Mouse (Mus musculus): ENCODE results near the gene Hk2. TPM values are rescaled to one million over a fixed set of nuclear protein-coding genes. Genes with fewer than 3 reads are reported as not detected.
"Not testable (repeated sequence)": the region's sequence is repeated elsewhere in the genome, so short reads cannot be mapped to it uniquely, and the experiment has no call there.

Gene Hk2
- total RNA-seq, 1 experiment from 2014 or later: 35.6 TPM

DNA sequence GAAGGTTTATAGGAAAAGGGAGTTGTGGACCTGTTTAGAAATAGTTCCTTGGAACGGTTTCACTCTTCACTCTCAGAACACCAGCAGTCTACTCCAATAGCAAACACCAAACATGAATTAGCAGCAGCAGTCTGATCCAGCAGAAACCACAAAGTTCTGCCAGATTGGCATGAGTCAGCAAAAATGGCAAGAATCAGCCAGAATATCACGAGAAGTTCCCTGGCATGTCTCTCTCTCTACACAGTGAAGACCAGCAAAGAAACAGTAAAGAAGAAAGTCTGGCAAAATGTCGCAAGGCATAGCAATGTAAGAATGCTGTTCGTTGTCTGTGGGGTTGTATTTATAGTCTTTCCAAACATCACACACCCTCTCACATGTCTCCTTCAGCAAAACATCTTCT, 58.1 kb downstream of the Hk2 start:
- ATAC-seq (replicated peaks in 1 of 2; ENCODE audit: insufficient read depth in 1 of 2, low FRiP score in 2 of 2, low TSS enrichment in 1 of 2, low read depth in 1 of 2, poor library complexity in 2 of 2, severe bottlenecking in 2 of 2): no peak

DNA sequence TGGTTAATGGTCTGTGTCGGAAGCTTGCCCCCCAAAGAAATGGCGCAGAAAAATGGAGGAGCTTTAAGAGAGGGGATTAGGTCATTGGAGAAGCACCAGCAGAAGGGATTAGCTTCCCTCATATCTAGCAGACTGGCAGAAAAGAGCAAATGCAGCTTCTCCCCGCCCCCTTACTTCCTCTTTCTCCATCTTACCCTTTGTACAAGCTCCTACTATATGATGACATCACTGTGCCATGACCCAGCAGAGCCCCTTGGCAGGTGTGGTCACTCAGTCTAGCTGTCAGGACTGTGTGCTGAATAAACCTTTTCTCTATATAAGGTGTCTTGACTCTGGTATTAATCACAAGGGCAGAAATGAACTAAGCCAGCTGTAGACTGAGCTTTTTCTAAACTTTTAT, 58.6 kb downstream of the Hk2 start:
- ATAC-seq (replicated peaks in 1 of 2; ENCODE audit: insufficient read depth in 1 of 2, low FRiP score in 2 of 2, low TSS enrichment in 1 of 2, low read depth in 1 of 2, poor library complexity in 2 of 2, severe bottlenecking in 2 of 2): peak; percentile 60 to 66

DNA sequence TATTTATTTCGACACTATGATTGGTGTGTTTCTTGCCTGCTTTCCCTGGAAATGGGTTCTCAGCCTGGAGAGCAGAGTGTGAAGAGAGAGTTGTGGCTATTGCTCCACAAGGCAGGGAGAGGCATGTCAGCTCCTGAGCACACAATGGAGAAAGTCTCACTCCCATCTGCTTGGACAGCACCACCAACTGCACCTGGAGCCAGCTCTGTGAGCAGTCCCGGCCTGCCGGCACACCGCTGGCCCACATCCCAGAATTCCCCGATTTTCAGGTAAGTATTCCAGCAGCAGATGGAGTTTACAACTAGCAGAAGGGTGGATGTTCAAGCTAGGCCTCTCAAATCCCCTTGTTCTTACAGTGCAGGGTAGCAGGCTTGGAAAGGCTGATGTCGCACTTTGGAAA, 59.0 kb downstream of the Hk2 start:
- no peak for ATAC-seq (replicated peaks in 1 of 2; ENCODE audit: insufficient read depth in 1 of 2, low FRiP score in 2 of 2, low TSS enrichment in 1 of 2, low read depth in 1 of 2, poor library complexity in 2 of 2, severe bottlenecking in 2 of 2)

DNA sequence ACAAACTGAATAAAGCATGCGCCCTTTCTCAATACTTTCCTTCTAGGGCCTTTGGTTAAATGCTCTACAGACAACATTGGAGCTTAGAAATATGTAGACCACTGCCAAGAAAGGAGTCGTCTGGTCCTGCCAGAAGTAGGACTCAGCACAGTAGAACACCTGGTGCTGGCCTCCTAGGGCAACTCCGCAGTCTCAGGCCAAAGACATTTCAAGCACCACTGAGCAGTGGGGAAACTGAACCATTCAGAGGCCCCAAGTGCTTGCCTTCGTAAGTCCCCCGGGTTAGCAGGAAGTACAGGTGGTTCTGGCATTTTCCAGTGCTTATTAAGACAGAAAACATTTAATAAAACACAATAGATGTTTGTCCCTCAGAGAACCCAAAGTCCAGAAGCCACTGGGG, 59.4 kb downstream of the Hk2 start:
- no peak for ATAC-seq (replicated peaks in 1 of 2; ENCODE audit: insufficient read depth in 1 of 2, low FRiP score in 2 of 2, low TSS enrichment in 1 of 2, low read depth in 1 of 2, poor library complexity in 2 of 2, severe bottlenecking in 2 of 2)

DNA sequence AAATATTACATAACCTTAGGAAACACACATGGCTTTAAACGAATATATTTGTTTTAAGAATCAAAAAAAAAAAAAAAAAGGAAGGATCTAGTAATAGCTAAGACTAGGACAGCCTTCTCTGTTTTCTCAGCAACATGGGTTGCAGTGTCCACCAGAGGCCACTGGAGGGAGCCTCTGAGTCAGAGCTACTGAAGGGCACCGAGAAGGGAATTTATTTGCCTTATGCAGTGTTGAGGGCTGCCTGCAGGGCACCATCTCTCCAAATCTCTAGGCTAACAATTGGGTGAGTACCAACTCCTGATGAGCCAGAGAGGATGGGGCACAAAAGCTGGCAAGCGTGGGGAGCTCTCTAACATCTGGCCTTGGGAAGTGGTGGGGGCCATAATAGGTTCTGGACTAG, 60.0 kb downstream of the Hk2 start:
- peak; percentile 85 to 88 for ATAC-seq (replicated peaks in 1 of 2; ENCODE audit: insufficient read depth in 1 of 2, low FRiP score in 2 of 2, low TSS enrichment in 1 of 2, low read depth in 1 of 2, poor library complexity in 2 of 2, severe bottlenecking in 2 of 2)

DNA sequence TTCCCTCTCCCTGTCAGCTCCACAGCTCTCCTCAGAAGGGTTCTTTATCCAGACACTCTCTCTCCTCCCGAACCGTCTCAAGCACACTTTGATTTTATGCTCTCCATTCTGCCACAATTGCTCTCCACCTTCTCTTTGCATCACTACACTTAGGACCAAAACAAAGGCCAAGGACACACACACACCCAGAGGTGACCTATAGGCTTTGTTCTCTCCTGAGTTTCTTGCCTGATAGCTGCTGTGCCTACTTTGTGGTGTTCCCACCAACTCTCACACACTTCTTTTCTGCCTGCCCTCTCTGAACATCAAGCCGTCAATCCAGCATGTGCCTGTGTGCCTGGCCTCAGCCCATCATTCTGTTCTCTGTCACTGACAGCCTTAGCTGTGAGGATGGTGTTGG, 66.5 kb downstream of the Hk2 start:
- ATAC-seq (replicated peaks in 1 of 2; ENCODE audit: insufficient read depth in 1 of 2, low FRiP score in 2 of 2, low TSS enrichment in 1 of 2, low read depth in 1 of 2, poor library complexity in 2 of 2, severe bottlenecking in 2 of 2): no peak

DNA sequence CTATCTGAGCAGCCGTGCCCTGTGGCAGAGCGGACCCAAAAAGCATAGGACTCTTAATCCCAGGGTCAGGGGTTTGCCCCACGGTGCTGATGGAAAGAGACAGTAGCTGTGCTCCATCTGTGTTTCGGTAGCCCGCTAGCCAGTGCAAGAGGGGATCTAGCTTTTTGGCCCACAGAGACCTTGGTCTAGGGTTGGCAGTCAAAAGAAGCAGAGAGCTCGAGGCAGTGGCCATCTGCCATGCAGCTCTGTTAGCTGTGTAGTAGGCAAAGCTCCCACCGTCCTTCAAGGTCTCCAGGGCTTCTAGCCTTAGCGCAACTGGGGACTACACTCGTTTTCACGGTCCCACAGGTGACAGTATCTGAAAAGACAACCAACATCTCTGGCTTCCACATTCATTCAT, 67.0 kb downstream of the Hk2 start:
- no peak for ATAC-seq (replicated peaks in 1 of 2; ENCODE audit: insufficient read depth in 1 of 2, low FRiP score in 2 of 2, low TSS enrichment in 1 of 2, low read depth in 1 of 2, poor library complexity in 2 of 2, severe bottlenecking in 2 of 2)

DNA sequence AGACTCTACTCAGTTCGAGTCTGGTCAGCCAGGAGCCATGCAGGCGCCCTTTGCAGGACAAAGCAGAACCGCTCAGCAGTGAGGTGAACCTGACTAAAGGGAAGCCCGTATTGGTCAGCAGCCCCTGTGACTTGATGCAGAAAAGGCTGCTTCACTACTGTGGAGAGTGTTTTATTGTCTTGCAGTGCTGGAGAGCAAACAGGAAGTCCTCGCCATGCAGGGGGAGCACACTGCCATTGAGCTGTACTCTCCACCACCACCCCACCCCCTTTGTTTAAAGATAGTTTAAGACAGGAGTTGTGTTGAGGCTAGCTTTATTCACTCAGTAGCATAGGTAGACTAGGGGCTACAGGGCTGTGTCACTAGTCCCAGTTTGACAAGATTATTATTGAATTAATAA, 69.0 kb downstream of the Hk2 start, which contains the start of gene Pole4:
Gene Pole4, minus strand, starts transcription at position 145 of the 400 bp plus-strand sequence.
- no peak for ATAC-seq (replicated peaks in 1 of 2; ENCODE audit: insufficient read depth in 1 of 2, low FRiP score in 2 of 2, low TSS enrichment in 1 of 2, low read depth in 1 of 2, poor library complexity in 2 of 2, severe bottlenecking in 2 of 2)

DNA sequence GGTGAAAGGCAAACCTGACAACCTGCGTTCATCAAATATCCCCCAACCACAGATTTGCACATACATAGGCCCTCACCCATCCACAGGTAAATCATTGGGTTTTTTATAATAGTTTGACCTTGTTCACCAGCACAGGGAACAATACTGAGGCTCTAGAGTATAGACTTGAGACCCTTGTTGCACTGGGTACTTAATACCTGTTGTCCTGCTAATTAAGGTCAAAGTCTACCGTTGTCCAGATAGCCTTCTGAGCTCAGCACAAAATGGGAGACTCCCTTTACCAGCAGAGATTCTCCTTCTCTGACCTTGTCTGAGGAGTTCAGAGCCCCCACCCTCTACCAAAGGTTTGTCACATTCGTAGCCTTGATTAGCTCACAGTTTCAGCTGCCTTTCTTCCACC, 70.5 kb downstream of the Hk2 start:
- no peak for ATAC-seq (replicated peaks in 1 of 2; ENCODE audit: insufficient read depth in 1 of 2, low FRiP score in 2 of 2, low TSS enrichment in 1 of 2, low read depth in 1 of 2, poor library complexity in 2 of 2, severe bottlenecking in 2 of 2)

DNA sequence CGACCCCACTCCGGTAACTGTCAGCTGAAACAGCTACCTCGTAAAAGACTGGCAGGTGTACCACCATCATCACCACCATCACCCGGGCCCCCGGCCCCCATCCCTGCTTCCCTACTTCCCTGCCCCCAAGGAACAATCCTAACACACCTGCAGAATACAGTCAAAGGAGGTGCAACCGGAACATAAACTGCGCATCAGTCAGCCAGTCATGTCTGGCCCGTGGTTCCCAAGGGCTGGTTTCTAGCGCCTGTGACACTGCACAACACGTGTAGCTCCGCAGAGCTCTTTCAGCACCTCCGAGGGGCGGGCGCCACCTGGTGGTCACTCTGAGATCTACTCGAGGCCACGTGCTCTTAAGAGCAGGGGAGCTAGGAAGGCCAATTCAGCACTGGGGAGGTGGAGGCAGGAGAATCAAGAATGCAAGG, 71.6 kb downstream of the Hk2 start:
- peak; percentile 90 to 94 for ATAC-seq (replicated peaks in 1 of 2; ENCODE audit: insufficient read depth in 1 of 2, low FRiP score in 2 of 2, low TSS enrichment in 1 of 2, low read depth in 1 of 2, poor library complexity in 2 of 2, severe bottlenecking in 2 of 2)

DNA sequence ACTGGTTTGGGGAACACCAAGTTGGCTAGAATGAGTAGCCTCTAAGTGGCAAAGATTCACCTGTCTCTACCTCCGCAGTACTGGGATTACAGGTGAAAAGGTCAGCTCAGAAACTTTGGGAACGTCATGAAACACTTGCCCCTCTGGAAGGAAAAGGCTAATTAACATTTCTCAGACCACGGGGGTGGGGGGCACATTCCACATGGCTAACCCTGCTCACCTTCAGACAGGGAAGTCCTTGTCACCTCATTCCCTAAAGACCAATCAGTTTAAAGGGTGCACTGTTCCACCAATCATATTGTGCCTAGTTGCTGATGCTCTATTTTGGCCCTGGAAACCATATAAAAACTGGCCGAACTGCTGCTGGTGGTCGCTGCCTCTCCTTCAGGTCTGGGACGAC, 73.0 kb downstream of the Hk2 start:
- ATAC-seq (replicated peaks in 1 of 2; ENCODE audit: insufficient read depth in 1 of 2, low FRiP score in 2 of 2, low TSS enrichment in 1 of 2, low read depth in 1 of 2, poor library complexity in 2 of 2, severe bottlenecking in 2 of 2): no peak

DNA sequence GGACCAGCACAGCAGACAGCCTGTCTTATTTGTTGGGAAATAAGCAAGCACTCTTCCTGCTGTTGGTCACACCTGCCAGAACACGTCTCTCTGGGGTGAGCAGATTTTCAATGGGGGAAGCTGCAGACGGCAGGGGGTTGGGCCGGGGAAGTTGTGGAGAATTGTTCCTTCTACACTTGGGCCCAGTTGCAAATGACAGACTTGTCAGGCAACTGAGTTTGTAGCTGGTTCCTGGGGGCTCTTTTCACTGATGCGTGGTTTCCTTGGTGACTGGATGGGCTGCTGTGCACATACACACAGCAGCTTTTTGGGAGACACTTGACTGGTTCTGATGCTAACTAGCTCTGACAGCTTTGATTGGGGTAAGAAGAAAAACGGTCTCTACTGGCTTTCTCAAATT, 74.4 kb downstream of the Hk2 start:
- ATAC-seq (replicated peaks in 1 of 2; ENCODE audit: insufficient read depth in 1 of 2, low FRiP score in 2 of 2, low TSS enrichment in 1 of 2, low read depth in 1 of 2, poor library complexity in 2 of 2, severe bottlenecking in 2 of 2): no peak

DNA sequence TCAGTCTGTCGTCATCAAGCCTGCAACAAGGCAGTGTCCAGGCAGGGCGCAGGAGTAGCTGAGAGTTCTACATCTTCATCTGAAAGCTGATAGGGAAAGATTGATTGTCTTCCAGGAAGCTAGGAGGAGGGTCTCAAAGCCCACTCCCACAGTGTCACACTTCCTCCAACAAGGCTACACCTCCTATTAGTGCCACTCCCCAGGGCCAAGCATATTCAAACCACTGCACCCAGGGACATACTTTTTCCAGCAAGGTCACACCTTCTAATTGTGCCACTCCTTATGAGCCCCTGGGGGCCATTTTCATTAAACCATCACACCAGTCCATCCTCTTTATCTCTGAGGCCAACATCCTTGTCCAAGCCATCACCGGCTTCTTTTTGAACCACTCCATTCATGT, 77.5 kb downstream of the Hk2 start:
- no peak for ATAC-seq (replicated peaks in 1 of 2; ENCODE audit: insufficient read depth in 1 of 2, low FRiP score in 2 of 2, low TSS enrichment in 1 of 2, low read depth in 1 of 2, poor library complexity in 2 of 2, severe bottlenecking in 2 of 2)

DNA sequence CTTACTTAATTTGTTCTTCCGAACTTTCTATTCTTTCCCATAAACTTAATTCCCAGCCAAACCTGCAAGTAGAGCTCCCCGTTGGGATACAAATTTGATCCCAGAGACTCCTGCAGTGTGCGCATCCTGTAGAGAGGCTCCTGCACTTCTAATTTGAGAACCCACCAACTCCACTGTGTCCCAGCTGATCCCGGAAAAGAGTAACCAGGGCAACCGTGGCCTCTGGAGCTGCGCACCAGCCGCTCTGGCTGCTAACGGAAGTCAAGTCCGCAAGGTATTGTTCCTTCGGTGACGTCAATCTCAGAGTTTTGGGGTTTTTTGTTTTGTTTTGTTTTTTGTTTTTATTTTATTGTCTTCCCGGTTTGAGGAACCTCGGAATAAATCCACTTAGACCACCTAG, 79.6 kb downstream of the Hk2 start:
- ATAC-seq (replicated peaks in 1 of 2; ENCODE audit: insufficient read depth in 1 of 2, low FRiP score in 2 of 2, low TSS enrichment in 1 of 2, low read depth in 1 of 2, poor library complexity in 2 of 2, severe bottlenecking in 2 of 2): 0 out of 4 replicates have a peak, but pooled peaks of 1 of the 2 experiments have one; percentile 49

DNA sequence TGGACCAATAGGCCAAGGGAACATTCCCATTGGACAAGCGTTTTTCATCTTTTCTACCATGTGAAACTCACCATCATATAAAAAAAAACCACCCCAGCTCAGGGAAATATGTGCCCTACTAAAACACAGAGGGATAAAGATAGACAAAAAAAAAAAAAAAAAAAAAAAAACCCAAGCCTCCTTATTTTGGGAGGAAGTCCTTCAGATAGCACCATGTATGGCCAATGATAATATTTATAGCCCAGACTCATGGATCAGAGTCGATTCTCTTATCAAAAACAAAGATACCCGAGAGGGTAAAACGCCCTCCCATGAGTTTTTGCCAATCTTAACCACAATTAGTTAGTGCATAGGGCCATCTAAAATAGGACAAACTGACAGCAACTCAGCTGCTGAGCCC, 84.8 kb downstream of the Hk2 start:
- ATAC-seq (replicated peaks in 1 of 2; ENCODE audit: insufficient read depth in 1 of 2, low FRiP score in 2 of 2, low TSS enrichment in 1 of 2, low read depth in 1 of 2, poor library complexity in 2 of 2, severe bottlenecking in 2 of 2): no peak

DNA sequence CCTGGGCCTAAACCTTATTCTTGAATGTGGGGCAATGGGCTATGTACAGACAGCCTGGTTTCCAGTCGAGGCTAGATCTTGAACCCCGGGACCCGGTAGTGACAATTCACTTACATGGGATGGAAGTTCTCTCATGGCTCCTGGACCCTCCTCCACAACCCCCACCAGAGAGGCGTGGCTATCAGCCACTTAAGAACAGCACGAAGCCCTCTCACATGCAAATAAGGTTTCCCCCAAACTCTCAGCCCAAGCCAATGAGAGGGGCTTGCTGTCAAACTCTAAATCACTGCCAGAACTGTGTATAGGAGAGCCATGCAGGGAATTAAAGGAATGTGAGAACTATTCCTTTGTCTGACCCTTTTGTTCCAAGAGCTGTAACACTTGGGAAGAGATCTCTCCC, 85.7 kb downstream of the Hk2 start:
- not testable (repeated sequence) for ATAC-seq (replicated peaks in 1 of 2; ENCODE audit: insufficient read depth in 1 of 2, low FRiP score in 2 of 2, low TSS enrichment in 1 of 2, low read depth in 1 of 2, poor library complexity in 2 of 2, severe bottlenecking in 2 of 2)

DNA sequence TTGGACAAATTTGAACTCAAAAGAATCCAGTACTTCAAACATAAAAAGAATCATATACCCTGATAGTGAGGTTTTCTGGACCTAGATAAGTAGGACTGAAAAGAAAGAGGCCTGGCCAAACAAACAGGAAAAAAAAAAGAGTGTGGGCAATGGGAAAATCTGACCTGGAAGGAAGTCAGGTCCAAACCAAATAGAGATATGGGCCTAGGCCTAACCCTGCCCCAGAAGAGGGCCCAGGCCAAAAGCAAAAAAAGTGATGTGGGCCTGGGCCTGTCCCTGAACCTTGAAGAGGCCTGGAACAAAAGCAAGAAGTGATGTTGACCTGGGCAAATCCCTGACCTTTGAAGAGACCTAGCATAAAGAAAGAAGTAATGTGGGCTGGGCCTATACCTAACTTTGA, 90.1 kb downstream of the Hk2 start:
- ATAC-seq (replicated peaks in 1 of 2; ENCODE audit: insufficient read depth in 1 of 2, low FRiP score in 2 of 2, low TSS enrichment in 1 of 2, low read depth in 1 of 2, poor library complexity in 2 of 2, severe bottlenecking in 2 of 2): no peak

DNA sequence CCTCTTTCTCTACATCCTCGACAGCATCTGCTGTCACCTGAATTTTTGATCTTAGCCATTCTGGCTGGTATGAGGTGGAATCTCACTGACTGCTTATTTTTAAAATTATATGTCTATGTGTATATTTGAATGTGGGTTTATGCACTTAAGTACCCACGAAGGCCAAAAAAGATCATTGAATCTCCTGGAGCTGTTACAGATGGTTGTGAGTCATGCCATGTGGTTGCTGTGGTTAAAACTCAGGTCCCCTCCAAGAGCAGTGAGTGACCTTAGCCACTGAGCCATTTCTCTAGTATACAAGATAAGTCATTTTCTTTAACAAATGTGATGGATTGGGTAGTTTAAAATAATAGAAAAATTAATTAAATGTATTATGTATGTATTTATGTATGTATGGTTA, 95.0 kb downstream of the Hk2 start:
- not testable (repeated sequence) for ATAC-seq (replicated peaks in 1 of 2; ENCODE audit: insufficient read depth in 1 of 2, low FRiP score in 2 of 2, low TSS enrichment in 1 of 2, low read depth in 1 of 2, poor library complexity in 2 of 2, severe bottlenecking in 2 of 2)

DNA sequence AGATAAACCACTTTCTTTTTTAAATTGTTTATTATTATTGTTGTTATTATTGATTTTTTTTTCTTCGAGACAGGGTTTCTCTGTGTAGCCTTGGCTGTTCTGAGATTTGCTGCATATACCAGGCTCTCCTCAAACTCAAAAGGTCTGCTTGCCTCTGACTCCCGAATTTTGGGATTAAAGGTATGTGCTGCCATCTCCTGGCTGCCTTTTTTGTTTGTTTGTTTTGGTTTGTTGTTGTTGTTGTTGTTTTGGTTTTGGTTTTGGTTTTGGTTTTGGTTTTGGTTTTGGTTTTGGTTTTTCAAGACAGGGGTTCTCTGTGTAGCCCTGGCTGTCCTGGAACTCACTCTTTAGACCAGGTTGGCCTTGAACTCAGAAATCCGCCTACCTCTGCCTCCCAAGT, 96.6 kb downstream of the Hk2 start:
- not testable (repeated sequence) for ATAC-seq (replicated peaks in 1 of 2; ENCODE audit: insufficient read depth in 1 of 2, low FRiP score in 2 of 2, low TSS enrichment in 1 of 2, low read depth in 1 of 2, poor library complexity in 2 of 2, severe bottlenecking in 2 of 2)

Data from hematopoietic stem cell, adult 5-6 weeks (primary cell).